Mouse (Mus musculus) G1E-ER4 (cell line): ENCODE results near the gene Emp1. TPM values are rescaled to one million over a fixed set of nuclear protein-coding genes. Genes with fewer than 3 reads are reported as not detected.

Source experiments
- GATA1 ChIP-seq: IDR thresholded peaks from one replicate; pipeline ENCODE4 v1.8.0; 2012; ENCODE audit warnings: low read length, inconsistent platforms
- polyA plus RNA-seq: library from polyadenylated mRNA; stranded (reverse); fragments of >175 nt; gene quantifications from 2 replicates; pipeline ENCODE4 v1.2.3, GENCODE M21; 2012

Emp1 gene
- polyA plus RNA-seq = not detected in 2 replicates

DNA sequence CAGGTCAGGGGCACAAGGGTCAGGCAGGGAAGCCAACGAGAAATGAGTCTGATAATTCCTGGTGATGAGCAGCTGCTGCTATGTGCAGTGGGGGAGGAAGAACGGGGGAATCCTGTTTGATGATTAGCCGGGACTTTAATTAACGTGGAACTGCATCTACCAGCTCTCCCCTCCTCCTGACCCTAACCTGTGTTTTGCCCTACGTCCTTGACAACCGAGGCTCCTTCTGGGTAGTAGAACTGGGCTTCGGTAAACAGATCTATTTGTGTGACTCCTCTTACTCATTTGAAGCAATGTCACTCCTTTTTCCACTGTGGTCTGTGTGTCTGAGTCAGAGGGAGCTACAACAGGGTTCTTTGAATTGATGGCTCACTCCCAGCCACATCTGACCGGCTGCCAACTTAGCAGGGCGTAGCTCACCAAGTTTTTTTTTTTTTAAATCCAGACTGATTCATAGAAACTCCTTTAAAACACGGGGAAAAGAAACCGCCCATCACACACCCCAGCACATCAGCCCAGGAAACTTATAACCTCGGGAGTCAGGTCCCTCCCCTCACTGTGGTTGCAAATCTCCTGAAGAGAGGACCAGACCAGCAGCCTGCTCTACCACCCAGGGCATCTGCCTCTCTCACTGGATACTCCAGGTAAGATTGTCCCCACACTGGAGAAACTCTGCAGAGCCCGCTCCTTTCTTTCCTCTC is at the start of gene Emp1:
Emp1 (plus strand) TSS at position 87 of the 701 bp plus-strand sequence.
- TF ChIP-seq GATA1 = no peak

DNA sequence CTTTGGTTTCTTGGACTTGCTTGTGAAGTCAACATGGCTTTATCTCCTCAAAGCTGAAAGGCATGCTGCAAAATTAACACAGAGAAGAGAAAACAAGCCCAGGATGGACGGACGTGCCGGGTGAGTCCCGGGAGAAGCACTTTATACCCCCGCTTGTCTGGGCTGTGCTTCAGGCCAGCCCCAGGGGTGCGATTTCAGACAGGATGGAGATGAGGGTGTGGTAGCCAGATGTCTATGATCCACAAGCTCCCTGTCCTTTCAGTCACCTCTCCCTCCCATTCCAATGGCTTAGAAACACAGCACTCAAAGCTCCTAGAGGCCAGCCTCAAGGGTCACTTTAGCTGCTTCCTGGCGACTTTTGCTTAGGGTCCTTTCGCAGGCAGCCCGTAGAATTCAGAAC is 48.4 kb upstream of the Emp1 start:
- no peak for TF ChIP-seq GATA1

DNA sequence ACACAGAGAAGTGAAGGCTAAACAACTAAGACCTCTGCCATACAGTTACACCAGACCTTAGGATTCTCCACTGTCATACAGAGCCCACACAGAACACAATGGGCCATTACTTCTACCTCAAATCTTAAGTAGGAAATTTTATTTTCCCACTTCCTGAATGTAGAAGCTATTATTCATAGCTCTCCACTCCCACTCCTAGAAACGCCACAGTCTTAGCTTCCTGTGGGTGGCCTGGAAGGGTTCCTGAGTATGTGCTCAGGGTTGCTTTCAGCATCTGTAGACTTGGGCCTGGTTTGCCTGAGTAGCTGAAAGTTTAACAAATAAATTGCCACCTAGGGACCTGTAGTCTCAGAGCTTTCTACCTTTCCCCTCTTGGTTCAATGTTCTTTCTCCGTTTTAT is 46.2 kb upstream of the Emp1 start:
- TF ChIP-seq GATA1 = no peak

DNA sequence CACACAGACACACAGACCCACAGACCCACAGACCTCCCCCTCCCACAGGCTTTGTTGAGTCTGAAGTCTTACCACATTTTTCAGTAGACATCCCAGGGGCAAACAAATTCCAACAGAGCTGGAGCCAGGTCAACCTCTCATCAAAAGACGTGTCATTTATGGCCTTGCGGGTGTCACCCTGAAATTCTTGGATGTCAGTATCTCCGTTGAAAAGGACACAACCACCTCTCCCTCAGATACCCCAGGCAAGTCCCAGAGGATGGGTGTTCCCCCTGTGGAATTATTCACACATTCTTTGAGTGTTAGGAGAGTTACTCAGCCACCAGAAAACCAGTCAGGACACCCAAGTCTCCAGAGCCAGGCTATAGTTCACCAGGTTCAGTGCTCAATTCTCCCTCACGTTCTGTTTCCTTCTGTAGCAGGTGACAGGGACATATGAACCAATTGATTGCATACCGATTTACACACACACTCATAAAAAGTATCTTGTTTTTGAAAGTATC is 42.9 kb upstream of the Emp1 start:
- no peak for TF ChIP-seq GATA1

DNA sequence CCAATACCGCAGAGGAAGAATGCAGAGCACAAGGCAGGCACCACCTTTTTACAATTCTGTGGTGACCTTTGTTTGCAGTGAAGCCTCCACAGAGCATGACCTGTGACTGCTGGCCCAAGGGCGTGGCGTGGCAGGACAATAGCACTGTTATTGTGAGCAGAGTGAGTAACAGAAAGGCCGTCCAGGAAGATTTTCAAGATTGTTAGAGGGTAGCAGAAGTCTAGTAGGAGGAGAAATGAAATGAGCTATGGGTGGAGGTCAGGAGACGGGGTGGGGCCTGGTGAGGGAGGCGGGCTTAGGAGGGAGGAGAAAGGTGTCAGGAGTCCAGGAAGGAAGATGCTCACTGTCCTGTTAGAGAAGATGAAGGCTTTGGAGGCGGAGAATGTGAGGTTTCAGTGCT is 39.6 kb upstream of the Emp1 start:
- TF ChIP-seq GATA1 = no peak

DNA sequence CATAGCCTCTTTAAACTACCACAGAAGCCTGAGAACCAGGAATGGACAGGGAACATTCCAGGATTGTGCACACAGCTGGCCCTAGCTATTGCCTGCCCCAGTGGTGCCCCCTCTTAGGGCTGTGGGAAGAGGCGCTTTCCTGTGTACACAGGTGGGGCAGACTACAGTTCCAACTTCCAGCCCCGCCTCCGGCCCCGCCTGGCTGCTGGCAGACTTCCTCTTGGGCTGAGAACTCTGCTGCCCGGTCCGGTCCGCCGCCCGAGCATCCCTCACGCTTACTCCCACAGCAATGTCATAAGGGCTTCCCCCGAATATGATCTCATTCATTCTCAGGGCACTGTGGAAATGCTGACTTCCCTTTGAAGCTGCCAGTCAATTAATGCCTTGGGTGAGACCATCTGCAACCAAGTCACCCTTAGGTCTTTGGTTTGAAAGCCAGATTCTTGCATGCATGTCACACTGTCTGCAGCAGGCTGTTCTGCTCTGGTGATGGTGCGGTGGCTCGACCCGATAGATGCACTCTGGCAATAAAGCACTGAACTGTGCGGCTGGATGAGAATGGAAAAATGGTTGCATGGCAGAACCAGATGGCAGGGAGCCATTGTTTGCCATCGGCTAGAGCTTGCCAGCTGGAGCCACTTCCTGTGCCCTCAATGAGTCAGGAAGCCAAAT is 38.9 kb upstream of the Emp1 start:
- no peak for TF ChIP-seq GATA1

DNA sequence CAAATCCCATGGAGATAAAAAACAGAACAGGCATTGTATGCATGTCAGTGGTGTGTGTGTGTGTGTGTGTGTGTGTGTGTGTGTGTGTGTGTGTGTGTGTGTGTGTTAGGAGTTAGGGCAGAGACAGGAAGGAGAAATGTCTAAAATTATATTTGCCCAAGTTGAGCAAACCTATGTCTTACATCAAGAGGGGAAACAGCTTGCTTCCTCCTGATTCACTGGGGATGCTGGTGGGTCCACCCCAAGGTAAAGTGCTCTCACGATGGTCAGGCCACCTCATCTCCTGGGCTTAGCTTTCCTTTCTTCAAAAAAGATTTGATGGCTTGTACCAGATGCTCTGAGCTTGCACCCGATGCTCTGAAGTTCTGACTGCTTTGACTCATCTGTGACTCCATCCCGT is 38.2 kb upstream of the Emp1 start:
- no peak for TF ChIP-seq GATA1

DNA sequence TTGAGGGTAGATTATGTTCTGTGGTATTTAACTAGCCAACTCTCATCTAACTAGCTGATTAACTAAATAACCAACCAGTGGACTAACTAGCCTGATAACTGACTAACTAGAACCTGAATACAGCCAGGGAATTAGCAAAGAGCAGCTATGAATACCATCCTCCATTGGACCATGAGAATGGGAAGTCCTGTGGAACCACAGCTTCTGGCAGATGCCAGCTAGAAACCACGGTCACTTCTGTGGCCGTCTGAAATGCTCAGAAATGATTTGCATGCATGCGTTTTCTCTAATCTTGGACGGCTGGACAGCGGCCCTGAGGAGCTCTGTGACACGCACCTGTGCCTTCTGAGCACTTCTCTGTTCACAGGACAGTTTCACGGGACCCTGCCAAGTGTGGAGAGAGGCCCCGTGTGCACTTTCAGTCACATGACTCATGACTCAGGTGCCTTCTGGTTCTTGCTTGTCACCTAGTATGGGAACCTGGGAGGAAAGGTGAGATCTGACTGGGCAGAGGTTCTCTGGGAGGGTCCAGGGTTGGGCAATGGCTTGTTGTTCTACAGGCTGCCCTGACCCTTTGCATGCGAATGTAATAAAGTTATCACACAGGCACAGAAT is 37.6 kb upstream of the Emp1 start:
- no peak for TF ChIP-seq GATA1

DNA sequence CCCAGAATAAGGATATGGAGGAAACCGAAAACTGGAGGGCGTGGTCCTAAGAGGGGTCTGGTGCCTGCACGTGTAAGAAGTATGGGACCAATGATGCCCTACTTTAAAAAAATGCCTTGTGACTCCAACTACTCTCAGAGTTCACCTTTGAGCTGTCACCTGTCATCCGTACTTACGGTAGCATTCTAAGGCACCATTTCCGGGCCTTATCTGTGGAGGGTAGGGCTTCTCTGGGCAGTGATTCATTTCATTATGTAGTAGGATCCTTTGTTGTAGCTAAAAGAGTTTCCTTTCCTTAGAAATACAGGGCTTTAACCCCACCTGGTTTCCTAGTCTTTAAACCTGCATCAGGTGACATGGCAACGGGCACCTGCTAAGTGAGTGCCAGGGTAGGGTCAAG is 35.5 kb upstream of the Emp1 start:
- no peak for TF ChIP-seq GATA1

DNA sequence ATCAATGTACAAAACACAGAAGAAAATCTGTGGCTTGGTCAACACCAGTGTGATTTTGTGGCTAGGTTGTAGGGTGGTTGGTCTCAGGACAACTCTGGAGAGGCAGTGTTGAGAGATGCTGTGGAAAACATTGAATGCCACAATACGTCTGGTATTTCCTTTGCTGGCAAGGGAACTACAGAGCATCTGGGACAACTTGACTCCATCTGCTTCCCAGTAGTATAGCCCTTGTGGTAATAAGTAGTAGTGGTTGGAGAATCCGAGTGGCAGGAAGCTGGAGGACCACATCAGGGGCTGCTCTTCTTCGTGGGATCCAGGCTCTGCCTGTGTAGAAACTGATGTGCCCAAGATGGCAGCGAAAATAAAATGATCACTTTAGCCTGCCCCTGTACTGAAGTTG is 30.4 kb upstream of the Emp1 start:
- no peak for TF ChIP-seq GATA1

DNA sequence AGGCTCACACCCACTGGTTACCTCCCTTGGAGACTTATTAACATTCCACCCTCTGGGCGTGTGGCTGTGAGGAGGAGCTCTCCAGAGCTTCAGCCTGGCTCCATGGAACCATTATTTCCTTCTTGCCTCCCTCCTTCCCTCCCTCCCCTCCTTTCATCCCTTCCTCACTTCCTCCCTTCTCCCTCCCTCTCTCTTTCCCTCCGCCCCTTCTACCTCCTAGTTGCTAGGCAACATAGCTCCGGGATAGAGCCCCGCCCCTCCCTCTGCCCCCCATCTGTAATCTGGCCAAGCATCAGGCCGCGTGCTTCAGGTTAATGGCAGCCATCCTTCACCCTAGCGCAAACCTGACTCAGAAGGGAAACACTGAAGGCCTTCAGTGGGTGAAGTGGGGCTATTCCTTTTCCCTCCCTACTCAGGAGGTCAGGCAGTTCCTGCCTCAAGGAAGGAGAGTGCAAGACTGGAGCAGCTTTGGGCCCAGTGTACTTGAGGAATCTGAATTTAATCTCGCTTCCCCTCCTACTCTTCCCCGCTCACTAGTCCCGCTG is 29.5 kb upstream of the Emp1 start:
- no peak for TF ChIP-seq GATA1

DNA sequence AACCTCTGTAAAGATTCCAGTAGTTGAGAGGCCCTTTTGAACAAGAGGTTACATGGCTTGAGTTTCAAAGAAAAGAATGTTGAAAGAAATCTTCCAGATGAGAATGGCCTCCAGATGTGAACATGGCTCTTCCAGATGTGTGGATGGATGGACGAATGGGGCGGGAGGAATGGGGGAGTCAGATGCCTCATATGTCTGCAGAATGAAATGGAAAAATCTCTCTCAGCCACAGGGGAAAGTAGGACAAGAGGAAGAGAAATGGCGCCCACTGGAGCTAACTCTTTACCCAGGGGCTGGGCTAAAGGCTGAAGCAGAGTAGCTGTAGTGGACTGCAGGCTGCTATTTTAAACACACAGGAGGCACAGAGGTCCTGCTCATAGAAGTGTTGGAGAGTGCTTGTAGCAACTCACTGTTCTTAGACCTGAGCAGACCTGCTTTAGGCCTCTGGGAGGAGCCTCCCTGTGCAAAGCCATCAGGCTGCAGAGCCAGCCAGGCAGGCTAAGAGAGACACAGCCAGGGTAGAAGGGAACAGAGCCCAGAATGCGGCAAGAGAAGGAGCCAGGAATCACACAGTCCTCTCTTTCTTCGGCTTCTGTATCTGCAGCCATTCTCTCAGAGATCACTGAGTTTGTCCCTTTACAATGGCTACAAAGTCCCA is 28.2 kb upstream of the Emp1 start:
- TF ChIP-seq GATA1 = no peak

DNA sequence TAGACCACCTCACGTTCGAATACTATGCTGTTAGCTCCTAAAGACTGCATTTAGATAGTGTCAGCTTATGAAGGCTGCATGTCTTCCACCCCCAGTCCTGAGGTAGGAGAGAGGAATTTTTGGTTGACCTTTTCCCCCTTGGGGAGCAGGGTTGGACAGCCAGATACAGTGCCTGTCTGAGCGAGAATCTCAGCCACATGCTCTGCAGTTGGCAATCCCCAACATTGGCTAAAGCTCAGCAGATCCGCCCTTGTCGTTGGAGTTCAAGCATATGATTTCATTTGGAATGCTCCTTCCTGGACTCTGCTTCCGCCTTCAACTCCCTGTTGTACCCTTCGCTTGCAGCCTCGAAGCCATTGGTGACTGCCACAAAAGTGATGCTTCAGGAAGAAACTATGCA is 26.0 kb upstream of the Emp1 start:
- no peak for TF ChIP-seq GATA1

DNA sequence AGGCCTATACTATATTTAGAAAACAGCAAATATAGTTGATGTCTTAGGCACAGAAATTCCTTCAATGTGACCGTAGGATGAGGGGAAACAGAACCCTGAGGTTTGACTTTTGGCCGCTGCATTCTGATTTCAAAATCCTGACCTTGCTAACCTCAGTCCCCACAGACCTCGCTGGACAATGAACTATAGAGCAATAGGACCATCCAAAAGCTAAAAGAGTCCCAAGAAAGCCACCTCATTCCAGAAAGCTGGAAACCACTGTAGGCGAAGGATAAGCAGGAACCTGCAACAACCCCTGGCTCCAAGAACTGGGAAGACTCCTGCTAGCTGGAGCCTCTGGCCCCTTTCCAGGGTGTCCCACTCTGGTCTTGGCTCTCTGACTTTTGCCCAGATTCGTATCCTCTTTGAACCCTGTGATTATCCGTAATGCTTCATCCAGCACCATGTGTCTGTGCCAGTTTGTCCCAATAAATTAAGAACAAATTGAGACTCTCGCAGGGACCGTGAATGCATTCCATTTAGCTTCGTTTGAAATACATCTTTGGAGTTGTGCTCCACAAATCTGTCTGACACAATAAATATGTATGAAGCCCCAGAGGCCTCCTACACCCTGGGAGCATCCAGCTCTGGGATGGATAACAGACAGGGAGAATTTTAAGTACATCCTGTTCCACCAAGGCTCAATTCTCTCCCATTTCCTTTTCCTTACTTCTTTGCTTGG is 21.8 kb upstream of the Emp1 start:
- no peak for TF ChIP-seq GATA1

DNA sequence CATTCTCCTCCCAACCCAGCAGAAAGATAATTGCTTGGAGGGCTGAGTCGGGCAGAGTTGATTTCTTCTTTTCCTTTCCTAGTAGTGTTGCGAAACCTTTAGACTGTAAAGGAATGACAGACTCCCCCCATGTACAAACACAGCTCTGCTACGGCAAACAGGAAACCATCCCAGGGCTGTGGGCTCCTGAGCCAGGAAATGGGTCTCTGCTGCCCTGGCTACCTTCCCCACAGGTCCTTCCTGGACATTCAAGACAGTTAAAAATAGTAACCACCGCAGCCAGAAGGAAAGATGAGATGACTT is 21.3 kb upstream of the Emp1 start:
- no peak for TF ChIP-seq GATA1
